Mouse (Mus musculus) lung, embryonic 16.5 days (tissue): ENCODE results near the gene Pkp1. TPM values are rescaled to one million over a fixed set of nuclear protein-coding genes. Genes with fewer than 3 reads are reported as not detected.

Experiments used
- ATAC-seq: fragments of 200-750 bp; cut with Nextera tagmentation; 2 replicates; pipeline ENCODE4 v1.8.0; 2017; ENCODE audit warnings: low read depth, mild to moderate bottlenecking, moderate library complexity
- H3K27ac ChIP-seq: fragments of 300-500 bp; sonication (generic); 2 replicates; pipeline ENCODE4 v1.5.1; 2014; ENCODE audit warnings: mild to moderate bottlenecking, control low read depth, low read length
- H3K27me3 ChIP-seq: fragments of 300-500 bp; sonication (generic); 2 replicates; pipeline ENCODE4 v1.6.1; 2014; ENCODE audit warnings: low read depth, low read length, mixed read lengths; ENCODE audit not compliant: control insufficient read depth, insufficient read depth
- H3K36me3 ChIP-seq: fragments of 300-500 bp; sonication (generic); 2 replicates; pipeline ENCODE4 v1.6.1; 2014; ENCODE audit warnings: low read length; ENCODE audit not compliant: control insufficient read depth, insufficient read depth
- H3K4me1 ChIP-seq: fragments of 300-500 bp; sonication (generic); replicated peaks from 2 replicates; pipeline ENCODE4 v1.6.1; 2014; ENCODE audit warnings: low read length, mixed read lengths; ENCODE audit not compliant: control insufficient read depth, insufficient read depth
- H3K4me2 ChIP-seq: fragments of 300-500 bp; sonication (generic); 2 replicates; pipeline ENCODE4 v1.6.1; 2014; ENCODE audit warnings: low read depth, low read length, control low read depth
- H3K4me3 ChIP-seq: fragments of 300-500 bp; sonication (generic); 2 replicates; pipeline ENCODE4 v1.5.1; 2014; ENCODE audit warnings: mild to moderate bottlenecking, low read length, control low read depth
- H3K9ac ChIP-seq: fragments of 300-500 bp; sonication (generic); 2 replicates; pipeline ENCODE4 v1.6.1; 2014; ENCODE audit warnings: low read length, control low read depth
- H3K9me3 ChIP-seq: fragments of 300-500 bp; sonication (generic); 2 replicates; pipeline ENCODE4 v1.6.1; 2016; ENCODE audit warnings: low read length; ENCODE audit not compliant: control insufficient read depth
- WGBS: fragments of 180-500 bp; shearing (Covaris S2); extraction: QIAGEN DNeasy Blood & Tissue Kit; methylation state at CpG from one replicate; pipeline ENCODE4 v1.1.7; 2014; 5-methylcytosine and 5-hydroxymethylcytosine counted together
- polyA plus RNA-seq: library from polyadenylated mRNA; unstranded; fragments of >200 nt; fragmentation: Nextera tagmentation; extraction: Ambion mirVana; gene quantifications from 2 replicates; pipeline ENCODE4 v1.2.1, GENCODE M21; 2015

The Pkp1 gene
- polyA plus RNA-seq, 1 experiment from 2014 or later = 0.57 TPM

GRCm38 (mm10) chr1:135865518-135866194, 53.4 kb downstream of the Pkp1 start:
- Histone ChIP-seq H3K36me3 (no peaks in the 10 kb centered on the region), H3K27me3 (no peaks in the 10 kb centered on the region)

GRCm38 (mm10) chr1:135864830-135865229, 54.2 kb downstream of the Pkp1 start:
- no peak overlapping the region for H3K4me3 ChIP-seq
- no peak overlapping the region for H3K27ac ChIP-seq
- no peaks in the 10 kb centered on the region for H3K4me1 ChIP-seq
- no peaks in the 10 kb centered on the region for H3K27me3 ChIP-seq
- WGBS = 76% methylated on average over 6 of the region's 6 CpGs
- no peaks in the 10 kb centered on the region for H3K9me3 ChIP-seq
- H3K36me3 ChIP-seq = no peaks in the 10 kb centered on the region
- no peak for ATAC-seq
- H3K4me2 ChIP-seq = no peak overlapping the region
- H3K9ac ChIP-seq = no peak overlapping the region

More at GRCm38 (mm10) chr1:135865518-135866194, 53.4 kb downstream of the Pkp1 start:
- Histone ChIP-seq H3K4me3 (no peak overlapping the region), H3K4me1 (no peaks in the 10 kb centered on the region), H3K4me2 (no peak overlapping the region), H3K9ac (no peak overlapping the region), H3K9me3 (no peaks in the 10 kb centered on the region), H3K27ac (no peak overlapping the region)
- ATAC-seq = peak; percentile 80
- 47% methylated on average over 19 of the region's 19 CpGs for WGBS

GRCm38 (mm10) chr1:135863786-135864335, 55.1 kb downstream of the Pkp1 start:
- no peak overlapping the region for H3K9ac ChIP-seq
- H3K36me3 ChIP-seq = no peaks in the 10 kb centered on the region
- H3K4me1 ChIP-seq = no peaks in the 10 kb centered on the region
- H3K9me3 ChIP-seq = no peaks in the 10 kb centered on the region
- no peak overlapping the region for H3K4me3 ChIP-seq
- no peak overlapping the region for H3K4me2 ChIP-seq
- no peak for ATAC-seq
- WGBS = 64% methylated on average over 9 of the region's 9 CpGs
- no peak overlapping the region for H3K27ac ChIP-seq
- H3K27me3 ChIP-seq = no peaks in the 10 kb centered on the region

GRCm38 (mm10) chr1:135862561-135862960, 56.4 kb downstream of the Pkp1 start:
- Histone ChIP-seq H3K27ac (no peak overlapping the region), H3K4me2 (no peak overlapping the region), H3K36me3 (no peaks in the 10 kb centered on the region), H3K4me1 (no peaks in the 10 kb centered on the region), H3K4me3 (no peak overlapping the region), H3K27me3 (no peaks in the 10 kb centered on the region), H3K9ac (no peak overlapping the region), H3K9me3 (no peaks in the 10 kb centered on the region)
- no peak; the same call in 1 of the 2 replicates for ATAC-seq
- 73% methylated on average over 5 of the region's 5 CpGs for WGBS

DNA sequence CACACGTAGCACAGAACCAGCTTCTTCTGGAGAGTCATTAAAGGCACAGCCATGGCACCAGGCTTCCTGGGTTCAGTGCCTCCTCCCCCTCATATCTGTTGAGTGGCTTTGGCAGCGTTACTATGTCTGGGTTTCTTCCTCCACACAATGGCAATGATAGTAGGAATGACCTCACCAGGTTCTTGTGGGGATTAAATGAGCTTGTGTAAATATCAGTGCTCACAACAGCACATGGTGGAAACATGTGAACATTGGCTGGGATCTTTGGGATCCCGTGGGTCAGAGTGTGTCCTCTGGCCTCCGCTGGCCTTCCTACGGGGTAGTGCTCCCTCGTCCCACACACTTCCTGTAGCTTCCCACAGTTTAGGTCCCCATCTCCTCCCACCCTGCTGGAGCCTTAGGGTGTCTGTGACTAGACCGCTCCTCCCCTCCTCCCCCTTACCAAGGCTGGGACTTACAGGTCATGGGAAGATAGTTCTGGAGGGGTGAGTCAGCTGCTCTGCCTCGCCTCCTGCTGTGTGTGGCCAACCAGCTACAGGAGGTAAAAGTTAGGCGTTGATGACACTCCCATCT, 56.9 kb downstream of the Pkp1 start:
- no peaks in the 10 kb centered on the region for H3K9me3 ChIP-seq
- H3K27ac ChIP-seq = no peak overlapping the region
- no peak; the same call in 1 of the 2 replicates for ATAC-seq
- no peak overlapping the region for H3K4me2 ChIP-seq
- WGBS = 48% methylated on average over 9 of the region's 9 CpGs
- no peak overlapping the region for H3K4me3 ChIP-seq
- no peaks in the 10 kb centered on the region for H3K27me3 ChIP-seq
- H3K36me3 ChIP-seq = no peaks in the 10 kb centered on the region
- no peaks in the 10 kb centered on the region; the same call in 1 of the 2 replicates for H3K4me1 ChIP-seq
- H3K9ac ChIP-seq = no peak overlapping the region

GRCm38 (mm10) chr1:135861091-135861490, 57.9 kb downstream of the Pkp1 start:
- ATAC-seq = no peak
- Histone ChIP-seq H3K36me3 (no peaks in the 10 kb centered on the region), H3K9ac (no peak overlapping the region), H3K4me1 (no peaks in the 10 kb centered on the region; the same call in 1 of the 2 replicates), H3K4me3 (no peak overlapping the region), H3K9me3 (no peaks in the 10 kb centered on the region), H3K27ac (no peak overlapping the region), H3K4me2 (no peak overlapping the region), H3K27me3 (no peaks in the 10 kb centered on the region)
- WGBS = 72% methylated on average over 5 of the region's 5 CpGs

- Histone ChIP-seq H3K4me1 (no peaks in the 10 kb centered on the region; the same call in 1 of the 2 replicates), H3K9ac (no peak overlapping the region), H3K4me2 (no peak overlapping the region), H3K9me3 (no peaks in the 10 kb centered on the region), H3K36me3 (no peaks in the 10 kb centered on the region), H3K4me3 (no peak overlapping the region), H3K27me3 (no peaks in the 10 kb centered on the region), H3K27ac (no peak overlapping the region)
- WGBS = 89% methylated on average over 7 of the region's 7 CpGs
- ATAC-seq = no peak
These were observed 60.5 kb downstream of the Pkp1 start for GRCm38 (mm10) chr1:135858533-135858932.

- 47% methylated on average over 11 of the region's 11 CpGs for WGBS
- Histone ChIP-seq H3K9me3 (no peaks in the 10 kb centered on the region), H3K9ac (no peak overlapping the region), H3K27me3 (no peaks in the 10 kb centered on the region), H3K36me3 (no peaks in the 10 kb centered on the region), H3K27ac (peak overlapping the region; percentile 42; the same call in 1 of the 2 replicates), H3K4me1 (no peaks in the 10 kb centered on the region; the same call in 1 of the 2 replicates), H3K4me3 (no peak overlapping the region), H3K4me2 (no peak overlapping the region)
- ATAC-seq = peak; percentile 84
These were observed 61.8 kb downstream of the Pkp1 start for GRCm38 (mm10) chr1:135857137-135857775.

- no peaks in the 10 kb centered on the region for H3K27me3 ChIP-seq
- no peak overlapping the region for H3K4me3 ChIP-seq
- no peaks in the 10 kb centered on the region for H3K36me3 ChIP-seq
- no peak overlapping the region for H3K27ac ChIP-seq
- H3K9me3 ChIP-seq = no peaks in the 10 kb centered on the region
- ATAC-seq = no peak
- H3K4me1 ChIP-seq = no peaks in the 10 kb centered on the region; the same call in none of the 2 replicates
- WGBS = 51% methylated on average over 4 of the region's 4 CpGs
- no peak overlapping the region for H3K9ac ChIP-seq
- H3K4me2 ChIP-seq = no peak overlapping the region
These were observed 62.9 kb downstream of the Pkp1 start for GRCm38 (mm10) chr1:135856070-135856469.
